Mouse (Mus musculus) liver, embryonic 14.5 days (tissue): ENCODE measurements around the gene Gpr146.

Source experiments
- CTCF ChIP-seq: IDR thresholded peaks from 2 replicates; pipeline ENCODE4 v1.5.1; 2016; ENCODE audit warnings: antibody characterized with exemption, low read depth, control low read depth
- EP300 ChIP-seq: IDR thresholded peaks from 2 replicates; pipeline ENCODE4 v1.6.1; 2016; ENCODE audit warnings: antibody characterized with exemption, low read depth

DNA sequence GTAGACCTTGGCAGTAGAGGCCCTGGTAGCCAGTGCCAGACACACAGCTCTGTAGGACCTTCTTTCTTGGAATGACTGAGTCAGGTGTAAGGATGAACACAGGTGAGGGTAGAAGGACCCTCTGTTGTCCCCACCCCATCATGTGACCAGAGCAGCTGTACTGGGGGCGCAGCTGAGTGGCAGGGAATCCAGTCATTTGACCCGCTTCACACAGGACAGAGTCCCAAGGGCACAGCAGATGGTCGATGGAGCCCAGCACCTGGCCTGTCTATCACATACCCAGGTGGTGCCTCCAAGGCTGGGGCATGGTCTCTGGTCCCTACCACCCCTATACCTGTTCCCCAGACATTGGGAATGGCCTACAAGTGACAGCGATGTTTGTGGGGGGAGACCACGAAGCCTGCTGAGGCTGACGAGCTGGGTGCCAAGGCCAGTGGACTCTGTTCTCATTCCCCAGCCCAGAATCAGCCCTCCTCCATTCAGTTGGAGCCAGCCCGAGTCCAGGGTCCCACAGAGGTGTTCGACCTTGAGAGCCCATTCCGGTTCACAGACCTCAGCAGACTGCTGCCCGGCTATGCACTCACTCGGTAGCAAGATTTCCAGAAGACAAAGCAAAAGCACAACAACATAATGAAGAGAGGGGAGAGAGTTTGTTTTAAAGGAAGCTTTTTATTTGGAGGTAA is 8.7 kb upstream of the Gpr146 start:
- TF ChIP-seq CTCF (no peak), EP300 (no peak)
